Mouse (Mus musculus) spleen, postnatal 10 days (tissue): ENCODE data around the gene Lrrc18.

Source experiments
- DNase-seq, 2 experiments: peaks; one replicate each; pipeline ENCODE4 v3.0.0; 2021 to 2022; ENCODE audit warnings: low spot score in 2 of 2

Lrrc18 gene

GRCm38 (mm10) chr14:32991082-32991481, at the start of gene Lrrc18:
Gene Lrrc18 (plus strand): TSS chr14:32991382.
- DNase-seq, result no peak

GRCm38 (mm10) chr14:32947512-32947911, 43.7 kb upstream of the Lrrc18 start:
- DNase-seq, result no peak

- peak in 1 of 2 experiments; percentile 44 for DNase-seq
Measured at GRCm38 (mm10) chr14:32950312-32951301, 40.6 kb upstream of the Lrrc18 start.

GRCm38 (mm10) chr14:32956486-32956885, 34.7 kb upstream of the Lrrc18 start:
- no peak for DNase-seq

- DNase-seq, result no peak
Measured at GRCm38 (mm10) chr14:32958671-32959070, 32.5 kb upstream of the Lrrc18 start.

- peak in 1 of 2 experiments; percentile 50 for DNase-seq
Measured at GRCm38 (mm10) chr14:32960481-32960880, 30.7 kb upstream of the Lrrc18 start.

GRCm38 (mm10) chr14:32964742-32965141, 26.4 kb upstream of the Lrrc18 start:
- no peak for DNase-seq

GRCm38 (mm10) chr14:32970700-32971099, 20.5 kb upstream of the Lrrc18 start:
- DNase-seq, result no peak

GRCm38 (mm10) chr14:32984176-32984738, 6.9 kb upstream of the Lrrc18 start:
- DNase-seq, result no peak

GRCm38 (mm10) chr14:32986659-32987058, 4.5 kb upstream of the Lrrc18 start:
- no peak for DNase-seq

GRCm38 (mm10) chr14:32994954-32995636, 3.9 kb downstream of the Lrrc18 start:
- DNase-seq, result no peak

- DNase-seq, result no peak
Measured at GRCm38 (mm10) chr14:32999511-32999910, 8.3 kb downstream of the Lrrc18 start.

GRCm38 (mm10) chr14:33000112-33000979, 9.2 kb downstream of the Lrrc18 start:
- DNase-seq, result no peak

GRCm38 (mm10) chr14:33005114-33005513, 13.9 kb downstream of the Lrrc18 start:
- DNase-seq, result no peak

- no peak for DNase-seq
Measured at GRCm38 (mm10) chr14:33007638-33008037, 16.5 kb downstream of the Lrrc18 start.

GRCm38 (mm10) chr14:33019050-33019449, 27.9 kb downstream of the Lrrc18 start:
- no peak for DNase-seq

GRCm38 (mm10) chr14:33019606-33020005, 28.4 kb downstream of the Lrrc18 start:
- DNase-seq, result no peak

- DNase-seq, result no peak
Measured at GRCm38 (mm10) chr14:33030849-33031248, 39.7 kb downstream of the Lrrc18 start.

- no peak for DNase-seq
Measured at GRCm38 (mm10) chr14:33033424-33033823, 42.2 kb downstream of the Lrrc18 start.

- DNase-seq, result no peak
Measured at GRCm38 (mm10) chr14:33035386-33035785, 44.2 kb downstream of the Lrrc18 start.

GRCm38 (mm10) chr14:33036811-33037210, 45.6 kb downstream of the Lrrc18 start:
- no peak for DNase-seq
